Mouse (Mus musculus): ENCODE results near the gene Oxld1. TPM values are rescaled to one million over a fixed set of nuclear protein-coding genes. Genes with fewer than 3 reads are reported as not detected.
"Not testable (repeated sequence)": the region's sequence is repeated elsewhere in the genome, so short reads cannot be mapped to it uniquely, and the experiment has no call there.

Oxld1 gene
- polyA plus RNA-seq, 2 experiments from 2014 or later: 7.5 to 8.5 TPM

DNA sequence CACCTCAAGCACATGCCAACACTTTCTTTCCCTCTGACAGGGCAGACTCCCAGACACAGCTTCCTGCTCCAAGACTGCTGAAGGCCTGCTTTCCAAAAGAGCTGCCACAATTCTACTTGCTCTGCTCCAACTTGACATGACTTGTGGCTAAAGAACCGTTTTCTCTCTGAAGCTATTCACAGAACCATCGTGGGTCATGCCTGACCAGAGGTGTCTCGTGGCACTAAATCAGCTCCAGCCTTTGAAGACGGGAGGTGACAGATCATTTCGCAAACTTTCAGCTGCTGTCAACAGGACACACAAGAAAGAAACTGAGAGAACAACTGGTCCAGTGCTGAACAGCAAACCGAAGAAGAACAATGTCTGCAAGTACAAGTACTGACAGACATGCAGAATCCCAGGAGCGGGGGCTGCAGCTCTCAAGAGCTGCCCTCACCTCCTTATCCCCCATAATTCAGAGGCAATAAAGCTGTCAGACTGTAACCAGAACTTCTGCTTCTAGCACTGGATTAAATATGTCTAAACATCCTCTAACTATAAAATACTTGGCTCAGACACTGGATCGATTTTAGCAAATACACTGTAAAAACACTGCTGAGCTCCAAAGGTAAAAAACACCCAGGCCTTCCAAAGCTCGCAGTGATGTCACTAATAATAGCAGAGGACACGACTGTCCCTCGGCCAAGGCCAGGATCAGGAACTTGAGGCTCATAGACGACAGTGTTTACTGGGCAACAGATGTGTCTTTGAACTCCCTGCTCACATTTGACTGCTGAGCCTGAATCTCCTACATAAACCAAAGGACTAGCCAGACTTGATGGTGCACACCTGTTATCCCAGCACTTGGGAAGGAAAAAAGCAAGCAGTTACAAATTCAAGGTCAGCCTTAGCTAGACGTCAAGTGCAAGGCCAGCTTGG lies 35.0 kb downstream of the Oxld1 start:
- ATAC-seq: no peak

DNA sequence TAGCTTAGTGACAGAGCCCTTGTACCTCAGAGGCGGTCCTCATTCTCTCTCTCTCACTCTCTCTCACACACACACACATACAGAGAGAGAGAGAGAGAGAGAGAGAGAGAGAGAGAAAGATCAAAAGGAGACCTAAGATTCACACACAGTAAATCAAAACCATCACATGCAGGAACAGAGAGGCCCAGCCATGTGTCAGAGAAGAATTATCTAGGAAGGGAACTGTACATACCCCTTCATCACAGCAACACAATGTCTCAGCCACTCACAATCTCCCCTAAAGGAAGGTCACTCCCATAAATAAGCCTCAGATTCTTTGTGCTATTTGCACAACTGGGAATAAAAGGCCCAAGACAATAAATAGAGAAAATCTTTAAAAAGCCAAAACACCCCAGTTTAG lies 39.3 kb downstream of the Oxld1 start:
- no peak for ATAC-seq

DNA sequence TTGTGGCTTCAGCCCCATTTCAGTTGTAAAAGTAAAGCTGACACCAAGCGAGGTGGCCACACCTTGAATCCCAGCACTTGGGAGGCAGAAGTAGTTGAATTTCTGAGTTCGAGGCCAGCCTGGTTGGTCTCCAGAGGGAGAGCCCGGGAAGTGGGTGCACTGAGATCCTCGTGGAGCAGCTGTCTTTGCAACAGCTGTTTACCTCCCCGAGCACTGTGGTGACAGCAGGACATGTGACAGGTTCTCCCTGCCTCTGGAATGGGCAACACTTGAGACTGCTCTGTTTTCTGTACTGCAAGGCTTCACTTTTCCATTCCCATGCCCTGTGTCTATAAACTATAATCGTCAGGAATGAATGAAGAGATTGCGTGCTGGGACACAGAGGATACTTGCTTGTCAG lies 40.0 kb downstream of the Oxld1 start:
- no peak for ATAC-seq

DNA sequence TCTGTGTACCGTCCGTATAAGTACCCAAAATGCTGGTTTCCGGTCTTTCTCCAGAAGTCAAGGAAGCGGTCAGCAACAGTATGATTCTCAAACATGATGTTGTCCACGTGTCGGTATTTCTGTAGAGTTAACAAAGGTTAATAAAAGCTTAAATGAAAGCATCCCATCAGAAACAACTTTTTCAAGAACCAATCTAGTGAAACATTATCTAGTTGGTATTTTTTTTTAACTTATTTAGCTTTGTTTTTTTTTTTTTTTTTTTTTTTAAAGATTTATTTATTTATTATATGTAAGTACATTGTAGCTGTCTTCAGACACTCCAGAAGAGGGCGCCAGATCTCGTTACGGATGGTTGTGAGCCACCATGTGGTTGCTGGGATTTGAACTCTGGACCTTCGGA lies 44.2 kb downstream of the Oxld1 start:
- not testable (repeated sequence) for ATAC-seq

Other genes with a start within 250 kb of the Oxld1 start
- gene Bahcc1, start 225.1 kb downstream of the Oxld1 start, polyA plus RNA-seq (2017; shearing (Covaris generic)): not detected
- 1,000 to 10,000 TPM; 2,904 to 3,852 TPM for gene Actg1, start 109.5 kb downstream of the Oxld1 start, polyA plus RNA-seq (2017; shearing (Covaris generic))
- 1 to 10 TPM in 1 of 2 experiments, under 1 TPM in 1; 0.47 to 1.1 TPM for gene Fscn2, start 96.5 kb downstream of the Oxld1 start, polyA plus RNA-seq (2017; shearing (Covaris generic))
- gene Faap100, start 79.3 kb downstream of the Oxld1 start, polyA plus RNA-seq (2017; shearing (Covaris generic)): 10 to 100 TPM; 12.2 to 18.7 TPM
- gene Nploc4, start 20.4 kb downstream of the Oxld1 start, polyA plus RNA-seq (2017; shearing (Covaris generic)): 1 to 10 TPM; 9.1 to 9.7 TPM
- not detected for gene Tspan10, start 15.4 kb downstream of the Oxld1 start, polyA plus RNA-seq (2017; shearing (Covaris generic))
- gene Pde6g, start 4.6 kb downstream of the Oxld1 start, polyA plus RNA-seq (2017; shearing (Covaris generic)): under 1 TPM in 1 of 2 experiments, not detected in 1; 0.38 TPM
- gene Ccdc137, start within 50 bp of the Oxld1 start, polyA plus RNA-seq (2017; shearing (Covaris generic)): 10 to 100 TPM; 15.6 to 22.7 TPM
- gene Arl16, start 9.5 kb upstream of the Oxld1 start, polyA plus RNA-seq (2017; shearing (Covaris generic)): 10 to 100 TPM; 24.4 to 30.8 TPM
- gene Mrpl12, start 26.5 kb upstream of the Oxld1 start, polyA plus RNA-seq (2017; shearing (Covaris generic)): 10 to 100 TPM; 73.5 to 74.7 TPM
- 10 to 100 TPM in 1 of 2 experiments, 1 to 10 TPM in 1; 9.7 to 12.3 TPM for gene Slc25a10, start 33.8 kb upstream of the Oxld1 start, polyA plus RNA-seq (2017; shearing (Covaris generic))
- gene Gcgr, start 72.6 kb upstream of the Oxld1 start, polyA plus RNA-seq (2017; shearing (Covaris generic)): not detected
- 100 to 1,000 TPM; 121 to 128 TPM for gene Mcrip1, start 91.7 kb upstream of the Oxld1 start, polyA plus RNA-seq (2017; shearing (Covaris generic))
- gene Ppp1r27, start 93.1 kb upstream of the Oxld1 start, polyA plus RNA-seq (2017; shearing (Covaris generic)): not detected
- 100 to 1,000 TPM; 140 to 160 TPM for gene P4hb, start 115.2 kb upstream of the Oxld1 start, polyA plus RNA-seq (2017; shearing (Covaris generic))
- 100 to 1,000 TPM; 601 to 860 TPM for gene Arhgdia, start 123.6 kb upstream of the Oxld1 start, polyA plus RNA-seq (2017; shearing (Covaris generic))
- 10 to 100 TPM; 18.9 to 51.6 TPM for gene Alyref, start 140.3 kb upstream of the Oxld1 start, polyA plus RNA-seq (2017; shearing (Covaris generic))
- gene Anapc11, start 140.4 kb upstream of the Oxld1 start, polyA plus RNA-seq (2017; shearing (Covaris generic)): 100 to 1,000 TPM; 112 to 117 TPM
- not detected for gene Npb, start 150.4 kb upstream of the Oxld1 start, polyA plus RNA-seq (2017; shearing (Covaris generic))
- gene Pcyt2, start 159.9 kb upstream of the Oxld1 start, polyA plus RNA-seq (2017; shearing (Covaris generic)): 100 to 1,000 TPM in 1 of 2 experiments, 10 to 100 TPM in 1; 84.5 to 112 TPM
- gene Sirt7, start 167.2 kb upstream of the Oxld1 start, polyA plus RNA-seq (2017; shearing (Covaris generic)): 10 to 100 TPM; 50.8 to 61.8 TPM
- 10 to 100 TPM; 10.7 to 14.3 TPM for gene Mafg, start 175.5 kb upstream of the Oxld1 start, polyA plus RNA-seq (2017; shearing (Covaris generic))
- under 1 TPM in 1 of 2 experiments, not detected in 1; 0.48 TPM for gene Pycr1, start 185.7 kb upstream of the Oxld1 start, polyA plus RNA-seq (2017; shearing (Covaris generic))
- not detected for gene Myadml2, start 190.1 kb upstream of the Oxld1 start, polyA plus RNA-seq (2017; shearing (Covaris generic))
- gene Notum, start 203.1 kb upstream of the Oxld1 start, polyA plus RNA-seq (2017; shearing (Covaris generic)): not detected
- gene Aspscr1, start 214.9 kb upstream of the Oxld1 start, polyA plus RNA-seq (2017; shearing (Covaris generic)): 100 to 1,000 TPM in 1 of 2 experiments, 10 to 100 TPM in 1; 78.1 to 110 TPM